Mouse (Mus musculus): ENCODE results near the gene Gm17617.

The Gm17617 gene

DNA sequence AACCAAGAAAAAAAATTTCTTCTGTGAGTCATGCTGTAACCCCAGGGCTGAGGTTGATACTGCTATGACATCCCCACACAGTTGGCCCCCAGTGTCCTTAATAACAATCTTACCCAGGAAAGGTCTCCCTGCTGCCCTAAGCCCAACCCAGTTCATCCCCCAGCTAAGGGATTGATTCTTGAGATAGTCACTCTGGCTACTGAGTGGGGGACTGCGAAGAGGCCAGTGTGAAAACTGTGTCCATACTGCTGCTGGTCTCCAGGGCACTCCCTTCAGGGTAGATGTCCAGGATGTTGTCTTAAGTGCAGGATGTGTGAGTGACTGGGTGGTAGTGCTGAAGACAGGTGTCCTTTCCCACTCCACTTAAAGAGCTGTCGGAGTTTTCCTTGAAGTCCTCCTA lies at the start of gene Gm17617:
Gene Gm17617 (minus strand): TSS at position 101 of the 400 bp plus-strand sequence.
- DNase-seq (ENCODE audit: extremely low spot score) = no peak

DNA sequence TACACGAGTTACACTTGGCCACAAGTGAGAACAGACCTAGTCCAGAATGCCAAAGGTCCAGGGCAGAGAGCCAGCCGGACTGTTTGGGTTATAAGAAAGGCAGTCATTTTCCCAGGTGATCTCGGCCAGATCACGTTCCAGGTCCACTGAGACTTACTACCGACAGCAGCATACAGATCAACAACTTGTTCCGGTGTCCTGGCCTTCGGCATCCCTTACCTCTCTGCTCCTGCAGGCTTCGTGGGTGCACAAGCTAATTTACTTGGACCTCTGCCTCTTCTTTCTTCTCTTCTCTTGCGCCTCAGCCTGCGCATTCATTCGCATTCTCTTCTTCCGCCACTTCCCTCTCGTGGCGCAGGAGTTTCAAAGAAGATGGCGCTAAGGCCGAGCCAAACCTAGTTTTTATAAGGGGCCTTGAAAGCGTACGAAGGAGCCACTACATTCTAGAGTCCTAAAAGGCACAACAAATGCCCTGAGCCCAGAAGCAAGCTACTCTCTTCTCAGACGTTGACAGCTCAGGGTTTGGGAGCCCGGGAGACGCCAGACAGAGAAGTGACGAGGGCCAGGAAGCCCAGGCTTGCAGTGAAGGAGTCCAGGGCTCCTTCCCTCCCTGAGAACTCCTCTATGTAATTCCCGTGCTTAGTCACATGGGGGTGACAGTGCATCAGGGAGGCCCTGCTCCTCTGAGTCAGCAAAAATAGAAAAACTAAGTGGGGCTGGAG lies 49.0 kb upstream of the Gm17617 start:
- peak; percentile 85 for DNase-seq (ENCODE audit: extremely low spot score)

DNA sequence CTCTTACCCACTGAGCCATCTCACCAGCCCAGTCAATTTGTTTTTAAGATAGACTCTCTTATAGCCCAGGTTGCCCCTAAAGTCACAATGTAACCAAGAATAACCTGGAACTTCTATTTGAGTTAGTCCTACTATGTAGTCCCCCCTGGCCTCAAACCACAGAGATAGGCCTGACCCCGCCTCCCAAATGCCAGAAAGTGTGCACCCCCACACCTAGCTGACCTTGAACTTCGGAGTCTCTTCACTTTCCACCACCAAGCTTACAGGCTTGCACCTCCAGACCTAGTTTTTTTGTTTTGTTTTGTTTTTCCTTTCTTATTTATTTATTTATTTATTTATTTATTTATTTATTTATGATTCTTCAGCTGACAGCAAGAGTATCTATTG lies 48.4 kb upstream of the Gm17617 start:
- DNase-seq (ENCODE audit: extremely low spot score) = no peak

DNA sequence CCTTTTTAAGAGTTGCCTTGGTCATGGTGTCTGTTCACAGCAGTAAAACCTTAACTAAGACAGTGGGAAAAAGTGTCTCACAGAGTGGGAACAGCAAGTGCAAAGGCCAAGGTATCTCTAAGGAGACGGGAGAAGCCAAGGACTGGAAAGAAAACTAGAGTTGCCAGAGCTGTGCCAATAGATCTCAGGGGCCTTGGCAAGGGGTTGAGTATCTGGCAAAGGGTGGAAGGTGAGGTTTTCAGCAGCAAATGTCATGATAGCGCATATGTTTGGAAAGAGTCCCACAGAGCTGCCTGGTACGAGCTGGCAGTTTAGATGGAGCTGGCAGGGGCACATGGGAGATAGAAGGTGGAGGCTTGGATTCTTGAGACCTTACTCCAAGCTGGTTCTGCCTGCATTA lies 46.2 kb upstream of the Gm17617 start:
- DNase-seq (ENCODE audit: extremely low spot score) = no peak

DNA sequence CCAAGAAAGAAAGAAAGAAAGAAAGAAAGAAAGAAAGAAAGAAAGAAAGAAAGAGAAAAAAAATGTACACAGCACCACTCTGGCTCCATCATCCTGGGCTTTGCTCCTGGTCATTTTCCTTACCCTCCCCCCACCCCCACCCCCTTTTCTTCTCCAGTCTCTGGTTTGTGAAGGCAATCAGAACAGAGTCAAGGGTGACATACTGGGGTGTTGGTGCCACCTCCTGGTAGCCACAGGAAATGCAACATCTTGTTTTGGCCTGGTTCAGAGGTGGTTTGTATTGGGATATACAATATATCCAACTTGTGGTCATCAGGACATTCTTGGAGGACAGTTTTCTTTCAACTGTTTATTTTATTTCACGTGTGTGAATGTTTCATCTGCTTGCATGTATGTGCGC lies 45.2 kb upstream of the Gm17617 start:
- DNase-seq (ENCODE audit: extremely low spot score) = peak; percentile 81

DNA sequence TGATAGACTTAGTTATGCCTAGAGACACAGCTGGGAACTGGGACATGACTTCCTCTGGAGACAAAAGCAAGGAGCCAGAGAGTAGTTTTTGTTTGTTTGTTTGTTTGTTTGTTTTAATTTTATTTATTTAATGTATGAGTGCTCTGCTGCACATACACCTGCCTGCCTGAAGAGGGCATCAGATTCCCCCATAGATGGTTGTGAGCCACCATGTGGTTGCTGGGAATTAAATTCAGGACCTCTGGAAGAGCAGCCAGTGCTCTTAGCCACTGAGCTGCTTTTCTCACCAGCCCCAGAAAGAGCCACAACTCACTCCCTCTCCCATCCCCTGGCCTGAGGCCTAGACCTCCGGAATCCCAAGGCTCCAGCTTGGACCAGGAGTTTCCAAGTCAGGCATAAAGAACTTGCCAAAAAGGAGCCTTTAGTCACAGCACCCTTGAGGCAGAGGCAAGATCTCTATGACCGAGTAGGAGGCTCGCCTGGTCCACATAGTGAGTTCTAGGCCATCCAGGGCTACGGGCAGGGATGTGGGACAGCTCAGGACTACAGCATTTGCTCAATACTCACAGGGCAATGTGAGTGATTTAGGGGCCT lies 44.7 kb upstream of the Gm17617 start:
- peak; percentile 31 for DNase-seq (ENCODE audit: extremely low spot score)

DNA sequence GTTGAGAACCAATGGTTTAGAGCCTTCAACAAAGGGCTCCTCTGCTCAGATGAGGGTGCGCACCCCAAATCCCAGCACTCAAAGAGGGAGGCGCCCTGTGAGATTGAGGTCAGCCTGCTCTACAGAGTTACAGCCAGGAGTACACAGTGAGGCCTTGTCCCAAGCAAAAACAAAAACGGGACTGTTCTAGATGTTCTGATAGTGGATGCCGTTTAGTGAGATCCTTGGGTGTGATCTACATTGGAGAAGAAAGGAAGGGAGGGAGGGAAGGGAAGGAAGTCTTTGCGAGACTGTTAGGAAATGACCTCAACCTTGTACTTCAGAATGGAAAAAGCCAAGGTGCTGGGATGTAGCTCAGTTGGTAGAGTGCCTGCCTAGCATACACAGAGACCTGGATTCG lies 42.9 kb upstream of the Gm17617 start:
- no peak for DNase-seq (ENCODE audit: extremely low spot score)

DNA sequence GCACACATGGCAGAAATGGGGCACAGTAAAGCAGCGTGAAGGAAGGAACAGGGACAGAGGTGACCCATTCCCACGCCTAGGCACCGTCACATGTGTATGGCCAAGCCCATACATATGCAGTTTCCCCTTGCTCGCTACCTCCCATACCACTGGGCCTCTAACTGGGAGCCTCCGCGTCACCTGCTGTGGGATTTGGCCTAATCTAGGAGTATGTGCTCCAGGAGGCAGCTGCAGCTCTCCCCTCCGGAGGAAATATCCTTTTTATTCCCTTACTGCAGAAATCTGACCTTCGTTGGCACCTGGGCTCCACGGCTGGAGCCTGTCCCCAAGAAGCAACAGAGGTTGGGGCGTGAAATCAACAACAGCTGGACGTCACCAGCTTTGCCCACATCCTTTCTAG lies 41.0 kb upstream of the Gm17617 start:
- no peak for DNase-seq (ENCODE audit: extremely low spot score)

DNA sequence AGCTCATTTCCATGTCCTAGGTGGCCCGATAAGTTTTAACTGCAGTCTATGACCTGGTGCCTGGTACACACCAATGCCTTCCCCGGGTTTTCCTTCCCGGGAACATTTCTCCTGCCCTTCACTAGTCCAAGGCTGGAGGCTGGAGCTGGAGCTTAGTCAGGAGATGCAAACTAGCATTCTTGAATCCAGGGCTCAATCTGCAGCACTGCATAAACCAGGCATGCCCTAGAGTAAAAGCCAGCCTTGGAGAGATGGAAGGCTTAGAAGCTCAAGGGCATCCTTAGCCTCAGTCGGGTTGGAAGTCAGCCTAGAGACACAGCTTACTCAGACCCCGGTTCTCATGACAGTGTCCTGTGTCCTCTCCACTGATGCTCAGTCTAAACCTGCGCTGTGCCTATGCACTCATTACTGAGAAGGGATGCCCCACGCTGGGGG lies 39.0 kb upstream of the Gm17617 start:
- no peak for DNase-seq (ENCODE audit: extremely low spot score)

DNA sequence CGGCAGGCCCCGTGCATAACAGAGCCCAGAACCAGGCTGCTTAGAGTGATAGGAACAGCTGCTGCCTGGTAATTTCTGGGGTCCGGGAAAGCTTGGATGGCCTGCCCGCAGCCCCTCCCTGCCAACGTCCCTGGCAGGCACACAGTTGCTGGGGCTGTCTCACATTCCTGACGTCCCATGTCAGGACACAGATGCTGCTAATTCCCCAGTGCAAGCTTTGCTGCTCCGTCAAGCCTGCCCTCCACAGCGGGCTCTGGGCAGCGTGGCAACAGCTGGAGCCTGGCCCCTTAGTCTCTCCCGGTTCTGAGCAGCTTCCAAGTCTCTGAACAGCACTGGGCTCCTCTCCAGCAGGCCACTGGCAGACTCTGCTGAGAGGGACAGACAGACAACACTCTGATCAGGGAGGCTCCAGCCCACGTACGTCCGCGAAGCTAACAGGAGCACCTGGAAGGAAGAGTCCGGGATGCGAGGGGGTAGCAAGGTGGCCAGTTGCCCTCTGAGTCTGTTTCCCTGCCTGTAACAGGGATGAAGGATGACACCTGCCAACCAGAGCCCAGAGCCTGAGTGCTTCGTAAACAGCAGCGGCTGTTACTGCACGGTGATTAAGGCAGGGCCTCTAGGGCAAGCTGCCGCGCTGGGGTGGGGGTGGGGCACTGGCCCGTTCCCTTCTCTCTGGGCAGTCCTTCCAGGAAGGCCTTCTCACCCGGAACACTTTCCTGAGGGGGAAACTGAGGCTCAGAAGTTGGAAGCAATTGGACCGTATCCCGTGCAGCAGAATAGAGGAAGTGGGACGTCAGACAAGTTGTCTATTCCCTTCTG lies 38.4 kb upstream of the Gm17617 start:
- peak; percentile 48 for DNase-seq (ENCODE audit: extremely low spot score)

DNA sequence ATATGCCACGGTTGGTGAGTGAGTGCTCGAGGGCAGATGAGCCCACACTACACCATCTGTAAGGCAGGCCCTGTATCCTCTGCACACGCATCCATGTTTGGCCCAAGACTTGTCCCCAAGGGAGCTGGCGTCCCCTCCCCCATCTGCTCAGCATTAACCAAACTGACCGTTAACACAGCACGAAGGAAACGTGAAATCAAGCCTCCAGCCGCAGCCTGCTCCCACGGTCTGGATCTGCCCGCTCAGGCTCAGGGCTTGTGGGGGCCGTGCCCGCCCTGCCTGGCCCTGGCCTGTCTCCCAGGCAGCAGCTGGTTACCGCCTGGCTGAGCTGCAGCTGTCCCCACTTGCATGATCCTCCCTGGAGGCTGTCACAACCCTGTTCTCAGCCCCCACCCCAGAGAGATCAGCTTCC lies 35.6 kb upstream of the Gm17617 start:
- no peak for DNase-seq (ENCODE audit: extremely low spot score)

DNA sequence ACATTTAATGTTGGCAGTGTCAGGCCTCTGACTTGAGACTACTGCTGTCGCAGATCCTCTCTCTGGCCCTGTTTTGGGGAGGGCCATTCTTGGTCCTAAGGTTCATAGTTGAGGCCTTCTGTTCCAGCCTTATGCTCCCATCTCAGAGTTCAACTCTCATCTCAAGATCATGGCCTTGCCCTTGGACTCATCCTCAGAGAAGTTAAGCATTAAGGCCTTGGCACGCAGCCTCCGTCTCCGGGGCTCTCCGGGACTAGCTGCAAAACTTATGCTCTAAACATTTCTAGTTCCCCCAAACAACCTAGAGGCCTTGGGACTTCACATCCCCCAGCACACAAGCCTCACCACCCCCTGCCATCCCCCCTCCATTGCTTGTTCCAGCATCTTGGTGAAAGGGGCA lies 34.9 kb upstream of the Gm17617 start:
- no peak for DNase-seq (ENCODE audit: extremely low spot score)

DNA sequence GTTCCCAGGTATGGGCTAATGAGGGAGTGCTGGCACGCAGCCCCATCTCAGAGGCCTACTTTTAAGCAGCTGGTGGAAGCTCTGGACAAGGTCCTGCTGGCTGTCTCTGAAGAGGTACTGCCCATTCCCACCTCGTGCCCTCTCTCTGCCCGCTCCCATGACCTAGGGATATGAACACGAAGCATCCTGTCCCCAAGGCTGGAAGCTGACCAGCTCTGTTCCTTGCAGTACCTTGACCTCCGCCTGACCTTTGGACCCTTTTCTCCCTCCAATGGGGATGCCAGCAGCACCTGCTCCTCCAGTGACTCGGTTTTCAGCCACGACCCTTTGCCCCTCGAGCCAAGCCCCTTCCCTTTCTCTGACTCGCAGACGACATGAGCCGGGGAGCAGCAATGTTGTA lies 34.5 kb upstream of the Gm17617 start:
- no peak for DNase-seq (ENCODE audit: extremely low spot score)

DNA sequence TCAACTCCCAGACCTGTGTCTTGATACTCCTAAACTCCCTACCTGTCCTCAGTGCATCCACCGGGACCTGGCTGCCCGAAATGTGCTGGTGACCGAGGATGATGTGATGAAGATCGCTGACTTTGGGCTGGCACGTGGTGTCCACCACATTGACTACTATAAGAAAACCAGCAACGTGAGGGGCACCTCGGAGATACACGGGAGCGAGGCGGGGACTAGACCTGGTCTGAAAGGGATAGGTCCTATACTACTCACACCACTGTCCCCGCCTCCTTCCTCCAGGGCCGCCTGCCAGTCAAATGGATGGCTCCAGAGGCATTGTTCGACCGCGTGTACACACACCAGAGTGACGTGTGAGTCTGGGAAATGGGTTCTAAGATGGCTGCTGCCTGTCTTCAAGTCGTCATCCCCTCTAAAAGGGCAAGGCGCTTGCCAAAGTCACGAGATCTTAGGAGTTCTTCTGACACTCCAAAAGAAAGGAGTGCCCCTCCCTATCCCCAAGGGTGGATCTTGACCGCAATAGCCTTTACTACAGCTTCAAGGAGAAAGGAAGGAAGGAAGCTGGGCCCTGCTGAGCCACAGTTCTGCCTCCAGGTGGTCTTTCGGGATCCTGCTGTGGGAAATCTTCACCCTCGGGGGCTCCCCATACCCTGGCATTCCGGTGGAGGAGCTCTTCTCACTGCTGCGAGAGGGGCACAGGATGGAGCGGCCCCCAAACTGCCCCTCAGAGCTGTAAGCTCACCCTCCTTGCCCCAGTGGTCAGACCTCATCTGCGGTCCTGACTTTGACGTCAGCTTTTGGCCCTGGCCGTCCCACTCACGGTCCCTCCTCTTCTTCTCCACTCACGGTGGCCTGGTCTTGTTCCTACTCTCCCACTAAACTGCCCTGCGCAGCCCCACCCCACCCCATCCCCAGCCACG lies 33.7 kb upstream of the Gm17617 start:
- DNase-seq (ENCODE audit: extremely low spot score) = no peak

DNA sequence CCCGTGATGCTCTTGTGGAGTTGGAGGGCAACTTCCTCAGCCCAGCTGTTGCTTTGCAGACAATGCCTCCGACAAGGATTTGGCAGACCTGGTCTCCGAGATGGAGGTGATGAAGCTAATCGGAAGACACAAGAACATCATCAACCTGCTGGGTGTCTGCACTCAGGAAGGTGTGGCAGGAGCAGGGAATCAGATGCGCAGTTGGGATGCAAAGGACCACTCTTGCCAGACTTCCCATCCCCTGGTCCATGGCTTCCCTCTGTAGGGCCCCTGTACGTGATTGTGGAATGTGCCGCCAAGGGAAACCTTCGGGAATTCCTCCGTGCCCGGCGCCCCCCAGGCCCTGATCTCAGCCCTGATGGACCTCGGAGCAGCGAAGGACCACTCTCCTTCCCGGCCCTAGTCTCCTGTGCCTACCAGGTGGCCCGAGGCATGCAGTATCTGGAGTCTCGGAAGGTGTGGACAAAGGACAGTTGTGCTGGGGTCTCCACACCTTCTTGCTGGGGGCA lies 32.5 kb upstream of the Gm17617 start:
- no peak for DNase-seq (ENCODE audit: extremely low spot score)

DNA sequence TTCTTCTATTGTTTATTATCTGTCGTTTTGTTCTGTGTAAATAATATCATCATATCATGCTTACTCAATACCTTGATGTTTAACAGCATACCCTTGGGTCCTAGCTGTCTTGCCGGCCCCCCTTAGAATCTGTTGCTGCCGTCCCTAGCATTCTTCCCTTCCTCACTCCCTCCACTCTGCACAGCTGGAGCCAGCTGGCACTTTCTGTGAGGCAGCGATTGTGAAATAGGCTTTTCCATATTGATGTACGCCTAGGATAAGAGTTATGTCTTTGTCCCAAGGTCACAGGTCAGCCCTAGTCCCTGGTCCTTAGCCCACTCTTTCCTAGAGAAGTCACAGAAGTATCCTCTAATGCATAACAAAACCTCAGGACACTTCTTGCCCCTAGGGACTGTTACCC lies 30.2 kb upstream of the Gm17617 start:
- DNase-seq (ENCODE audit: extremely low spot score) = no peak

DNA sequence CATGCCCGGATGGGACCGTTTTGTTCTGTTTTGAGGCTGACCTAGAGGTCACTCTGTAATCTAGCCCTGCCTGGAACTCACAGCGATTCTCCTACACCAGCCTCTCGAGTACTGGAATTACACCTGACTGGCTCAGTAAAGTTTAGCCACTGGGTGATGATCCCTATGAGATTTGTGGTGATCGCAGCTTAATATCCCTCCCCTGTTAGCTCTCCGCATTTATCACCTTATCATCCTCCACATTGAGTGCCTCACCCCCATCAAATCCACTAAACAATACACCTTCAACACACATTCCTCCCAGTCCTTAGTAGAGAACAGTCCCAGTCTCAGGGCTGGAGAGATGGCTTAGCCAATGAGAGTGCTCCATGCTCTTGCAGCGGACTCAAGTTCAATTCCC lies 29.0 kb upstream of the Gm17617 start:
- no peak for DNase-seq (ENCODE audit: extremely low spot score)

DNA sequence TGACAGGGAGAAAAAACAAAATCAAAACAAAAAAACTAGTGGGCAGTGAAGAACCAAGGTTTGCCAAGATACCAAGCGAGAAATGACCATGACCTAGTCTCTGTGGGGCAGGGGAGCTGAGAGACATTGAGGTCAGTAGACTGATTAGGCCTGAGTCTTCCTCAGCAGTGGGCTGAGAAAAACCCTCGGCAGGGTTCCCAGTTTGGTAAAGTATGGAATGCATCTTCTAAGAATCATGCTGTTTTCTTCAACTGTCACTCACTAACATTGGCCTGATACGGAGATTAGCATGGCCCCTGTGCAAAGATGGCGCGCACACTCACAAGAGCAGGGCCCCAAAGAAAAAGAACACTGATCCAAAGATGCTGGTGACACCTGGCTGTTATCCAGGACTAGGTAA lies 20.6 kb upstream of the Gm17617 start:
- no peak for DNase-seq (ENCODE audit: extremely low spot score)

DNA sequence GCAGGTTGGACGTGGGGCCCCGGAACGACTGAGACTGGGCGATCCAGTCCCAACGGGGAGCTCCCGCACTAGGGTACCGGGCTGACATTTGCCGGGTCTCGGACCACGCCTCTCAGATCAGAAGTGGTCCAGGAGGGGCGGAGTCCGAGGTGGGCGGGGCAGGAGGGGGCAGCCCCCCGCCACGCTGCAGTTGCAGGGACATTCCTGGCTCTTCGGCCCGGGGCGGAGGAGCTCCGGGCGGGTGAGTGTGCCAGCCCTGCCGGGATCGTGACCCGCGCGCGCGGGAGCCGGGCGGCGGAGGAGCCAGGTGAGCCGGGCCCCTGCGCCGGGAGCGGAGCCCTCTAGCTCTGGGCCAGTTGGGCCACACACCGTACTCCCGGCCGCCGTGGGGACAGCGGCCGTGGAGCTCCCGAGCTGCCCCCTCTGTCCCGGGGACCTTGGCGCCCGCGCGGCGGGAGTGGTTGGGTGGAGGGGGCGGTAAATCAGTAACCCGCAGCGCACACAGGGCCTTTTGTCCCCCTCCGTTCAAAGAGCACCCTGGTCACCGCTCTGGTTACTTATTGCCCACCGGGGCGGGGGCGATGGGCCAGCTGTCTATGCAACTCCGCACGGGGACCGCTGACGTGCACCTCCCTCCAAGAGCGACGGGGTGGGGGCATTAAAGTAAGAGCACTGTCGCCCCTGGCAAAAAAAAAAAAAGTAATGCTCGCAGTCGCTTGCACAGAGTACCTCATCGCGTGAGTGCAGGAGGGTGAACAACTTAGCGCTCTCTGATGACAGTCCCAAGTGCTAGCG lies 19.5 kb upstream of the Gm17617 start, which contains the start of gene Fgfr4:
Gene Fgfr4 (plus strand): TSS at position 20 of the 795 bp plus-strand sequence.
- DNase-seq (ENCODE audit: extremely low spot score) = peak; percentile 74

DNA sequence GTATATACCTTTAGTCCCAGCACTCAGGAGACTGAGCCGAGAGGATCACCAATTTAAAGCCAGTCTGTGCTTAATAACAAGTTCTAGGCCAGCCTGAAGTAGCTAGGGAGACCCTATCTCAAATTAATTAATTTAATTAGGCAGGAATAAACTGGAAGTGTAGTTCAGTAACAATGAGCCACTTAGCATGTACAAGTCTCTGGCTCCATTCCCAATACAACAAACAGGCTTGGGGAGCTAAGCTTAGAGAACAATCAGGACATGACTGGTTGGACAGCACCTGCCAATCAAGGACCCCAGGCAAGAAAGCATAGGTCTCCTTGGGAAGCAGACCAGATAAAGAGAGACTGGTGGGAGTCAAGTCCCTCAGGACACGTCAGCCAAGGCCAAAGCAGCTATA lies 6.9 kb upstream of the Gm17617 start:
- no peak for DNase-seq (ENCODE audit: extremely low spot score)

DNA sequence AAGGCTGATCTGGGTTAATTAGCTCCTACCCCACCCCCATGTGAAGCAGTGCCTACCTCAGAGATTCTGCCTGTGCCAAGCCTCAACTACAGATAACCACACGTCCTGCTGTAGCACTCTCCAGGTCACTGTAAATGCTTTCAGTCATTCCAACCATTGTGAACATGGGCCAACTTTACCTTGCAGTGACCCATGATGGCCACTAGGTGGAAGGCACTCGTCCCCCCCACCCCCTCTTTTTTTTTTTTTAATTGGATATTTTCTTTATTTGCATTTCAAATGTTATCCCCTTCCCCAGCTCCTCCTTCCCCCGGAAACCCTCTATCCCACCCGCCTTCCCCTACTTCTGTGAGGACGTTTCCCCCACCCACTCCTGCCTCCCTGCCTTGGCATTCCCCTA lies 2.0 kb upstream of the Gm17617 start:
- DNase-seq (ENCODE audit: extremely low spot score) = peak; percentile 18
